Mouse (Mus musculus): ENCODE results near the gene Otulinl. TPM values are rescaled to one million over a fixed set of nuclear protein-coding genes. Genes with fewer than 3 reads are reported as not detected.

Otulinl gene
- polyA plus RNA-seq, 1 experiment from 2014 or later, result 4.4 TPM

- Histone ChIP-seq H3K4me1 (ENCODE audit: control insufficient read depth in 2 of 2, insufficient read depth in 2 of 2, low read length in 2 of 2) (peaks cover 9 to 27% of the 10 kb centered on the region in 2 experiments), H3K4me2 (ENCODE audit: low read length) (no peak overlapping the region), H3K27me3 (ENCODE audit: control insufficient read depth, insufficient read depth, low read length) (no peaks in the 10 kb centered on the region), H3K4me3 (ENCODE audit: control insufficient read depth in 1 of 2, insufficient read depth in 1 of 2, low read depth in 1 of 2, low read length in 2 of 2) (no peak overlapping the region), H3K36me3 (ENCODE audit: control insufficient read depth, insufficient read depth, low read length) (peaks cover 49% of the 10 kb centered on the region), H3K9ac (ENCODE audit: low read length) (no peak overlapping the region), H3K27ac (replicated peaks in 1 of 2; ENCODE audit: control insufficient read depth in 1 of 2, insufficient read depth in 1 of 2, low read depth in 2 of 2, low read length in 2 of 2) (no peak overlapping the region), H3K9me3 (ENCODE audit: control insufficient read depth, low read length) (no peaks in the 10 kb centered on the region)
- 65% methylated on average over 4 of the region's 4 CpGs for WGBS
- no peak for ATAC-seq (ENCODE audit: insufficient number of reproducible peaks, insufficient read depth, low FRiP score, low read depth)
These were observed 65.2 kb downstream of the Otulinl start for GRCm38 (mm10) chr15:27616159-27616558.

- no peak for ATAC-seq (ENCODE audit: insufficient number of reproducible peaks, insufficient read depth, low FRiP score, low read depth)
- Histone ChIP-seq H3K36me3 (ENCODE audit: control insufficient read depth, insufficient read depth, low read length) (peaks cover 71% of the 10 kb centered on the region), H3K9me3 (ENCODE audit: control insufficient read depth, low read length) (no peaks in the 10 kb centered on the region), H3K27me3 (ENCODE audit: control insufficient read depth, insufficient read depth, low read length) (no peaks in the 10 kb centered on the region), H3K27ac (replicated peaks in 1 of 2; ENCODE audit: control insufficient read depth in 1 of 2, insufficient read depth in 1 of 2, low read depth in 2 of 2, low read length in 2 of 2) (no peak overlapping the region), H3K4me3 (ENCODE audit: control insufficient read depth in 1 of 2, insufficient read depth in 1 of 2, low read depth in 1 of 2, low read length in 2 of 2) (no peak overlapping the region), H3K9ac (ENCODE audit: low read length) (no peak overlapping the region), H3K4me2 (ENCODE audit: low read length) (no peak overlapping the region), H3K4me1 (ENCODE audit: control insufficient read depth in 2 of 2, insufficient read depth in 2 of 2, low read length in 2 of 2) (peaks cover 2 to 4% of the 10 kb centered on the region in 2 experiments; a peak in 2 of 4 replicates)
- 87% methylated on average over 4 of the region's 4 CpGs for WGBS
These were observed 68.1 kb downstream of the Otulinl start for GRCm38 (mm10) chr15:27613255-27613654.

- H3K27ac ChIP-seq (replicated peaks in 1 of 2; ENCODE audit: control insufficient read depth in 1 of 2, insufficient read depth in 1 of 2, low read depth in 2 of 2, low read length in 2 of 2), result no peak overlapping the region
- no peak overlapping the region for H3K4me2 ChIP-seq (ENCODE audit: low read length)
- peaks cover 77% of the 10 kb centered on the region for H3K36me3 ChIP-seq (ENCODE audit: control insufficient read depth, insufficient read depth, low read length)
- H3K27me3 ChIP-seq (ENCODE audit: control insufficient read depth, insufficient read depth, low read length), result no peaks in the 10 kb centered on the region
- no peak overlapping the region for H3K4me3 ChIP-seq (ENCODE audit: control insufficient read depth in 1 of 2, insufficient read depth in 1 of 2, low read depth in 1 of 2, low read length in 2 of 2)
- H3K9me3 ChIP-seq (ENCODE audit: control insufficient read depth, low read length), result no peaks in the 10 kb centered on the region
- H3K9ac ChIP-seq (ENCODE audit: low read length), result no peak overlapping the region
- ATAC-seq (ENCODE audit: insufficient number of reproducible peaks, insufficient read depth, low FRiP score, low read depth), result peak; percentile 38; the same call in 1 of the 2 replicates
- 51% methylated on average over 6 of the region's 6 CpGs for WGBS
- 0 out of 4 replicates have a peak, but pooled peaks cover 0 to 3% of the 10 kb centered on the region in 2 experiments for H3K4me1 ChIP-seq (ENCODE audit: control insufficient read depth in 2 of 2, insufficient read depth in 2 of 2, low read length in 2 of 2)
These were observed 68.7 kb downstream of the Otulinl start for GRCm38 (mm10) chr15:27612533-27613221.

- Histone ChIP-seq H3K4me1 (ENCODE audit: control insufficient read depth in 2 of 2, insufficient read depth in 2 of 2, low read length in 2 of 2) (0 out of 4 replicates have a peak, but pooled peaks cover 0 to 3% of the 10 kb centered on the region in 2 experiments), H3K9me3 (ENCODE audit: control insufficient read depth, low read length) (no peaks in the 10 kb centered on the region), H3K4me2 (ENCODE audit: low read length) (no peak overlapping the region), H3K27me3 (ENCODE audit: control insufficient read depth, insufficient read depth, low read length) (no peaks in the 10 kb centered on the region), H3K27ac (replicated peaks in 1 of 2; ENCODE audit: control insufficient read depth in 1 of 2, insufficient read depth in 1 of 2, low read depth in 2 of 2, low read length in 2 of 2) (no peak overlapping the region), H3K36me3 (ENCODE audit: control insufficient read depth, insufficient read depth, low read length) (peaks cover 81% of the 10 kb centered on the region), H3K4me3 (ENCODE audit: control insufficient read depth in 1 of 2, insufficient read depth in 1 of 2, low read depth in 1 of 2, low read length in 2 of 2) (no peak overlapping the region), H3K9ac (ENCODE audit: low read length) (no peak overlapping the region)
- 84% methylated on average over 4 of the region's 4 CpGs for WGBS
- ATAC-seq (ENCODE audit: insufficient number of reproducible peaks, insufficient read depth, low FRiP score, low read depth), result no peak
These were observed 71.8 kb downstream of the Otulinl start for GRCm38 (mm10) chr15:27609554-27609953.

GRCm38 (mm10) chr15:27605252-27605651 is 76.1 kb downstream of the Otulinl start:
- Histone ChIP-seq H3K36me3 (ENCODE audit: control insufficient read depth, insufficient read depth, low read length) (peaks cover 85% of the 10 kb centered on the region), H3K4me3 (ENCODE audit: control insufficient read depth in 1 of 2, insufficient read depth in 1 of 2, low read depth in 1 of 2, low read length in 2 of 2) (no peak overlapping the region), H3K27me3 (ENCODE audit: control insufficient read depth, insufficient read depth, low read length) (no peaks in the 10 kb centered on the region), H3K4me2 (ENCODE audit: low read length) (no peak overlapping the region), H3K9me3 (ENCODE audit: control insufficient read depth, low read length) (no peaks in the 10 kb centered on the region), H3K27ac (replicated peaks in 1 of 2; ENCODE audit: control insufficient read depth in 1 of 2, insufficient read depth in 1 of 2, low read depth in 2 of 2, low read length in 2 of 2) (no peak overlapping the region), H3K4me1 (ENCODE audit: control insufficient read depth in 2 of 2, insufficient read depth in 2 of 2, low read length in 2 of 2) (peaks cover 4 to 12% of the 10 kb centered on the region in 2 experiments), H3K9ac (ENCODE audit: low read length) (no peak overlapping the region)
- no peak for ATAC-seq (ENCODE audit: insufficient number of reproducible peaks, insufficient read depth, low FRiP score, low read depth)
- WGBS, result 81% methylated on average over 3 of the region's 3 CpGs

Other genes with a start within 250 kb of the Otulinl start
- 13.6 and 15.9 TPM in 2 replicates for gene Ank, start 214.9 kb downstream of the Otulinl start, polyA plus RNA-seq (2014; fragmentation: Nextera tagmentation; extraction: Ambion mirVana)
- gene Otulin, start 50.9 kb downstream of the Otulinl start, polyA plus RNA-seq (2014; fragmentation: Nextera tagmentation; extraction: Ambion mirVana), result 37.4 and 38.1 TPM in 2 replicates